Mouse (Mus musculus) CH12.LX (cell line): ENCODE measurements around the gene Trim21. TPM values are rescaled to one million over a fixed set of nuclear protein-coding genes. Genes with fewer than 3 reads are reported as not detected.

Experiments
- DNase-seq: peaks from one replicate; pipeline ENCODE4 v3.0.0-alpha.2; 2013; ENCODE audit errors: extremely low read depth
- H3K27ac ChIP-seq: 2 replicates; pipeline ENCODE4 v1.5.1; 2012; ENCODE audit warnings: low read depth, mild to moderate bottlenecking, control low read depth, moderate library complexity; ENCODE audit not compliant: insufficient read depth
- H3K27me3 ChIP-seq: replicated peaks from 2 replicates; pipeline ENCODE3; 2012; ENCODE audit warnings: inconsistent platforms
- H3K36me3 ChIP-seq, 2 experiments: replicated peaks in 1 of 2; 2 replicates each; pipeline versions ENCODE3 to v1.6.1; 2012; ENCODE audit warnings: inconsistent platforms in 1 of 2, low read length in 1 of 2, mild to moderate bottlenecking in 1 of 2, mixed read lengths in 1 of 2, moderate library complexity in 1 of 2; ENCODE audit not compliant: control insufficient read depth in 1 of 2, insufficient read depth in 1 of 2
- H3K4me1 ChIP-seq, 2 experiments: 2 replicates each; pipeline ENCODE4 v1.6.1; 2012; ENCODE audit warnings: inconsistent platforms in 1 of 2, moderate library complexity in 1 of 2; ENCODE audit not compliant: insufficient read depth in 2 of 2, control insufficient read depth in 1 of 2
- H3K4me2 ChIP-seq: 2 replicates; pipeline ENCODE4 v1.6.1; 2012; ENCODE audit warnings: low read depth, mild to moderate bottlenecking, control low read depth; ENCODE audit not compliant: poor library complexity, insufficient read depth, severe bottlenecking
- H3K4me3 ChIP-seq, 3 experiments: fragments of 150-350 bp in 1 of 3; sonication (generic) in 1 of 3; replicated peaks in 1 of 3; 2 replicates each; pipeline versions ENCODE3 to v1.5.1; 2011 to 2012; ENCODE audit warnings: low read depth in 2 of 3, low read length in 2 of 3, mild to moderate bottlenecking in 2 of 3, moderate library complexity in 2 of 3, control low read depth in 1 of 3, improper control_type of control experiment in 1 of 3, inconsistent platforms in 1 of 3, mixed read lengths in 1 of 3; ENCODE audit not compliant: poor library complexity in 1 of 3
- H3K79me2 ChIP-seq: replicated peaks from 2 replicates; pipeline ENCODE4 v1.6.1; 2012; ENCODE audit warnings: mild to moderate bottlenecking, moderate library complexity; ENCODE audit not compliant: control insufficient read depth, poor library complexity, insufficient read depth, severe bottlenecking; ENCODE audit errors: extremely low read depth
- H3K9ac ChIP-seq: 2 replicates; pipeline ENCODE4 v1.6.1; 2012; ENCODE audit warnings: low read depth, mild to moderate bottlenecking, control low read depth, moderate library complexity; ENCODE audit not compliant: insufficient read depth
- H3K9me3 ChIP-seq: replicated peaks from 2 replicates; pipeline ENCODE3; 2012; ENCODE audit warnings: low read length, inconsistent platforms, mixed read lengths
- BHLHE40 ChIP-seq: IDR thresholded peaks from 2 replicates; pipeline ENCODE4 v1.6.1; 2011; ENCODE audit warnings: mild to moderate bottlenecking, low read depth, low read length, improper control_type of control experiment
- CHD2 ChIP-seq: IDR thresholded peaks from 2 replicates; pipeline ENCODE4 v1.6.1; 2011; ENCODE audit warnings: low read length, improper control_type of control experiment
- CTCF ChIP-seq, 2 experiments: IDR thresholded peaks in 1 of 2; conservative IDR thresholded peaks in 1 of 2; 2 replicates each; pipeline ENCODE4 v1.5.1; 2011 to 2012; ENCODE audit warnings: low read depth in 2 of 2, low read length in 2 of 2, improper control_type of control experiment in 1 of 2, inconsistent platforms in 1 of 2, mild to moderate bottlenecking in 1 of 2, moderate library complexity in 1 of 2
- EP300 ChIP-seq: IDR thresholded peaks from 2 replicates; pipeline ENCODE4 v1.6.1; 2011; ENCODE audit warnings: low read length, improper control_type of control experiment
- ETS1 ChIP-seq: conservative IDR thresholded peaks from 2 replicates; pipeline ENCODE4 v1.6.1; 2012; ENCODE audit warnings: low read depth, mild to moderate bottlenecking, inconsistent platforms, low read length, improper control_type of control experiment, moderate library complexity
- HCFC1 ChIP-seq: IDR thresholded peaks from 2 replicates; pipeline ENCODE4 v1.6.1; 2012; ENCODE audit warnings: low read depth, mild to moderate bottlenecking, inconsistent platforms, low read length, improper control_type of control experiment
- IRF4 ChIP-seq: IDR thresholded peaks from 2 replicates; pipeline ENCODE4 v1.6.1; 2014; ENCODE audit warnings: low read depth, mild to moderate bottlenecking, inconsistent platforms, low read length, improper control_type of control experiment
- MAX ChIP-seq: IDR thresholded peaks from 2 replicates; pipeline ENCODE4 v1.6.1; 2011; ENCODE audit warnings: low read length, improper control_type of control experiment
- MEF2A ChIP-seq: IDR thresholded peaks from 2 replicates; pipeline ENCODE4 v1.6.1; 2014; ENCODE audit warnings: low read depth, mild to moderate bottlenecking, inconsistent platforms, low read length, improper control_type of control experiment, borderline replicate concordance
- MXI1 ChIP-seq: IDR thresholded peaks from 2 replicates; pipeline ENCODE4 v1.6.1; 2011; ENCODE audit warnings: mild to moderate bottlenecking, low read depth, low read length, improper control_type of control experiment
- MYC ChIP-seq: IDR thresholded peaks from 2 replicates; pipeline ENCODE4 v1.6.1; 2011; ENCODE audit warnings: low read depth, mild to moderate bottlenecking, improper control_type of control experiment, low read length
- NRF1 ChIP-seq: IDR thresholded peaks from 2 replicates; pipeline ENCODE4 v1.6.1; 2014; ENCODE audit warnings: low read depth, mild to moderate bottlenecking, inconsistent platforms, low read length, improper control_type of control experiment, moderate library complexity
- PAX5 ChIP-seq: IDR thresholded peaks from 2 replicates; pipeline ENCODE4 v1.6.1; 2012; ENCODE audit warnings: low read length, inconsistent platforms, mixed read lengths
- POLR2A ChIP-seq: IDR thresholded peaks from 2 replicates; pipeline ENCODE4 v1.6.1; 2011; ENCODE audit warnings: low read depth, mild to moderate bottlenecking, improper control_type of control experiment, low read length
- POLR2AphosphoS2 ChIP-seq: IDR thresholded peaks from 2 replicates; pipeline ENCODE4 v1.6.1; 2011; ENCODE audit warnings: low read depth, low read length, improper control_type of control experiment
- RCOR1 ChIP-seq: conservative IDR thresholded peaks from 2 replicates; pipeline ENCODE4 v1.6.1; 2012; ENCODE audit warnings: low read depth, mild to moderate bottlenecking, inconsistent platforms, low read length, improper control_type of control experiment
- SMC3 ChIP-seq: IDR thresholded peaks from 2 replicates; pipeline ENCODE4 v1.6.1; 2011; ENCODE audit warnings: low read depth, low read length, improper control_type of control experiment
- TBP ChIP-seq: conservative IDR thresholded peaks from 2 replicates; pipeline ENCODE4 v1.6.1; 2011; ENCODE audit warnings: low read depth, low read length, improper control_type of control experiment
- USF1 ChIP-seq: IDR thresholded peaks from 2 replicates; pipeline ENCODE4 v1.6.1; 2014; ENCODE audit warnings: low read depth, mild to moderate bottlenecking, inconsistent platforms, low read length, improper control_type of control experiment
- USF2 ChIP-seq: conservative IDR thresholded peaks from 2 replicates; pipeline ENCODE4 v1.6.1; 2011; ENCODE audit warnings: low read depth, low read length, improper control_type of control experiment
- ZC3H11A ChIP-seq: IDR thresholded peaks from 2 replicates; pipeline ENCODE4 v1.6.1; 2012; ENCODE audit warnings: low read depth, mild to moderate bottlenecking, inconsistent platforms, low read length, improper control_type of control experiment
- ZKSCAN1 ChIP-seq: IDR thresholded peaks from 2 replicates; pipeline ENCODE4 v1.6.1; 2012; ENCODE audit warnings: low read depth, inconsistent platforms, low read length, improper control_type of control experiment, borderline replicate concordance
- dilution Hi-C: fragments of 300-500 bp; cut with MboI; formaldehyde crosslinking; loops from 2 replicates; pipeline ENCODE4 v1.14.3; 2020; ENCODE audit warnings: low sequenced_read_pairs; ENCODE audit not compliant: extremely low pct_unique_long_range_greater_than_20kb, extremely low pct_ligation_motif_present
- in situ Hi-C: fragments of 300-500 bp; cut with MboI; formaldehyde crosslinking; loops from 3 replicates; pipeline ENCODE4 v1.14.3; 2019; ENCODE audit warnings: low sequenced_read_pairs, low pct_ligation_motif_present, low pct_unique_long_range_greater_than_20kb, mixed read lengths
- polyA plus RNA-seq: library from polyadenylated mRNA; unstranded; fragments of >175 nt; gene quantifications from 2 replicates; pipeline ENCODE4 v1.2.1, GENCODE M21; 2012; ENCODE audit warnings: low read depth; ENCODE audit not compliant: insufficient read length
- total RNA-seq, 2 experiments: library from RNA; depleted of rRNA; stranded (reverse); fragments of 300-350 nt in 1 of 2; fragments of >200 nt in 1 of 2; gene quantifications; 2 replicates each; pipeline ENCODE4 v1.2.3; 2012 to 2014

The Trim21 gene
- total and polyA plus RNA-seq, 3 experiments, result 10.4 to 16.5 (median 15.4) TPM

DNA sequence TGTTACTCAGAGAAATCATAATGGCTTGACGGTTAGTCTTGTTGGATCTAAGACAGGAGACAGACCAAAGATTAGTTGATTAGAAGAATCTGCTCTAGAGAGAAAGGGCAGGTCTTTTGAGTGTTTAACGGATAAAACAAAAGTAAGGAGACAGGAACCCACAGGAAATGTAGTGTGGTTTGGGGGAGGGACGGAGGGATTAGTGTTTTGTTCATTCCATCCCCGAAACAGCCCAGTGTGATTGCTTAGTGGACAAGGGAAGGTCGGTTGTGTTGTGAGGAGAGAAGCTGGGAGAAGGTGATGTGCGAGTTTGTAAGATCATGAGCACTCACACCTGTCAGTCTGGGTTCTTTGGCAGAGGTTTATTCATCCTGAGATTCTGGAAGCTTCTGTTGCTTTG lies 10.7 kb upstream of the Trim21 start:
- no peaks in the 10 kb centered on the region for H3K27me3 ChIP-seq
- H3K9me3 ChIP-seq, result no peaks in the 10 kb centered on the region
- no peak for TF ChIP-seq BHLHE40
- no peak for TF ChIP-seq IRF4
- no peak for TF ChIP-seq CTCF (conservative IDR thresholded peaks at IDR 0.05 in 1 of 2, IDR thresholded peaks at IDR 0.05 in 1 of 2; ENCODE audit: low read depth in 2 of 2, low read length in 2 of 2)
- TF ChIP-seq EP300, result no peak
- TF ChIP-seq USF1, result no peak
- no peak for TF ChIP-seq PAX5
- no peak for TF ChIP-seq HCFC1
- no peak for TF ChIP-seq ZC3H11A
- no peak for TF ChIP-seq MEF2A
- TF ChIP-seq MXI1, result no peak
- no peak for TF ChIP-seq CHD2
- no peak for TF ChIP-seq TBP
- no peak for TF ChIP-seq SMC3
- no peak for TF ChIP-seq ZKSCAN1
- no peak for TF ChIP-seq POLR2AphosphoS2
- TF ChIP-seq MAX, result no peak
- no peak for TF ChIP-seq ETS1
- no peak for TF ChIP-seq USF2
- no peak for TF ChIP-seq POLR2A
- no peak for TF ChIP-seq MYC
- H3K4me1 ChIP-seq, result no peaks in the 10 kb centered on the region
- dilution Hi-C loops, result no loop called here
- DNase-seq, result no peak
- H3K27ac ChIP-seq, result no peak overlapping the region
- in situ Hi-C loops, result no loop called here
- H3K79me2 ChIP-seq, result no peaks in the 10 kb centered on the region
- no peak overlapping the region for H3K4me2 ChIP-seq
- no peaks in the 10 kb centered on the region for H3K36me3 ChIP-seq
- no peak overlapping the region for H3K9ac ChIP-seq
- H3K4me3 ChIP-seq, result no peak overlapping the region

DNA sequence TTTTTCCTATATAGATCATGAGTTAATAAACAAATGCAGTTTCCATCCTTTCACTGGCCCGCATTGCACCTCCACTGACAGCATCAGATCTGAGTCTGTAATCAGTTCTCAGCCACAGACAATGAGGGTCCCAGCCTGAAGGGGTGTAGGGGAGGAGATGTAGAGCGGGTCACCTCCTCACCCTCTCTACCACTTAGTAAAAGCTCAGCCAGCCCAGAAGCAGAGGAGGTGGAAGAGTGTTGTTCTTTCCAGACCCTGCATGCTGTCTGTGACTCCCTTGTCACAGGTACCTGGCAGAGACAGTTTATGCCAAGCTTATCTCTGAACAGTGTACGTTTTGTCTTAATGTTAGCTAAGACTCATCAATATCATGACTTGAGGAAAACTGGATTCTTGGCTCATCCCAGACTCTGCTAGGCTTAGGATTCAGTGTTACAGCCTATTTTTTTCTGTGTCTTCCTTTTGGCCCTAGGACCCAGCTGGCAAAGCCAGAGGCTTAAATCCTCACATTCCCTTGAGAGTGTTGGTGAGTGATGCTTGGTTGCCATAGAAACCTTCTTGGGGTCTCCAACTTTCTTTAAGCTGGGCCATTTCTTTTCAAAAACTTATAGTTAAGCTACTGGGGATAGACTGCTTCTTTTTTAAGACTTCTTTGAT lies 8.0 kb upstream of the Trim21 start:
- TF ChIP-seq USF1 (no peak), NRF1 (no peak), RCOR1 (no peak), ZC3H11A (no peak), CTCF (conservative IDR thresholded peaks at IDR 0.05 in 1 of 2, IDR thresholded peaks at IDR 0.05 in 1 of 2; ENCODE audit: low read depth in 2 of 2, low read length in 2 of 2) (no peak), POLR2A (no peak)
- TF ChIP-seq, all 38 proteins: peak for 0
- in situ Hi-C loops, result no loop called here

More for the DNA sequence above, 8.0 kb upstream of the Trim21 start:
- Histone ChIP-seq H3K9me3 (no peaks in the 10 kb centered on the region), H3K36me3 (no peaks in the 10 kb centered on the region), H3K79me2 (no peaks in the 10 kb centered on the region; the same call in 1 of the 2 replicates), H3K4me2 (no peak overlapping the region), H3K27ac (no peak overlapping the region), H3K27me3 (no peaks in the 10 kb centered on the region), H3K4me3 (no peak overlapping the region), H3K9ac (no peak overlapping the region), H3K4me1 (no peaks in the 10 kb centered on the region)
- no peak for DNase-seq
- dilution Hi-C loops, result no loop called here
